Mouse (Mus musculus): Measurements from ENCODE around the gene Adm2. TPM values are rescaled to one million over a fixed set of nuclear protein-coding genes. Genes with fewer than 3 reads are reported as not detected.

Adm2 gene
- polyA plus RNA-seq, 2 experiments from 2014 or later, result not detected

DNA sequence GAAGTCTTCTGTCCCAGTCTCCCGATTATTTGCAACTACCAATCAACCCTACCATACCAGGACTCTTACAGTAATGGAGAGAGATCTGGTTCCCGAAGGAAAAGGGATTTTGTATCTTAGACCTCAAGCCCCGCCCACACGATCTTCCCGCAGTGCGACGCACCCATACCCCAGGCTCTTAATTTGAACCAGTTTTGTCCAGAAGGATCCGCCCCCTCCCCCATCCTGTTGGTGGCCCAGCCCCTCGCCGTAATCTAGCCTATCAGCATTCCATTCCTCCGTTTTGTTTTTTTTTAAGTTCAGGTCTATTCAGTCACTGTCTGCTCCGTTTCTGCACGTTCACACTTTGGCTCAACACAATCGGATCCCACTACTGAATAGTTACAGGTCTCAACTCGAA lies 33.9 kb downstream of the Adm2 start:
- ATAC-seq, result no peak

DNA sequence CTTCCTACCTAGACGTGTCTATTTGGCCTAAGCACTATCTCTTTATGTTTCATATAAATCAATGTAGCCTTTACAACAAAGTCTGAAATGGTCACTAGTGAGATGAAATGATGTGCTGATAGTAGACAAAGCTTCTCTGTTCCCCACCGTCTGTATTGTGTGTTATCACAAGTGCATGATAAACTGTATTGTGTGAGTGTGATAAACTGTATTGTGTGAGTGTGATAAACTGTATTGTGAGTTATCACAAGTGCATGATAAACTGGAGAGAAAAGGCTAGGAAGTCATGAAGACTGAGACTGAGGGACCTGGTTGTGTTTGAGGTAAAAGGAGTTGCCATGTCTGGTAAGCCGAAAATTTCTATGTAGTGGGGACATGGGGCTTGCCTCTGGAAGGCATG lies 36.3 kb downstream of the Adm2 start:
- ATAC-seq, result no peak

DNA sequence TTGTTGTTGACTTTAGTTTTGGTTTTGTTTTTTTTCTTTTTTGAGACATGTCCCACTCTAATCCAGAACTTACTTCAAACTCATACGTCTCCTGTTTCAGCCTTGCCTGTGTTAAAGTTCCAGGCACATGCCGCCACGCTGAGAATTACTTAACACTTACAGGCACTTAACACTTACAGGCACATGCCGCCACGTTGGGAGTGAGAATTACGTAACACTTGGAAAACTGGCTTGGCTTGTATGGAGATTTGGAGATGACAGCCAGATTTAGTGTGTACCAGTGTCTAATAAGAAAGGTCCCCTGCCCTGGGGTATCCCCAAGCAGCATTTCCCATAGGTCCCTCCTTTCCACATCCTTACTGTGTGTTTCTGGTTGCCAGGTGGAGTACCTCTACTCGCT lies 40.5 kb downstream of the Adm2 start:
- no peak for ATAC-seq

DNA sequence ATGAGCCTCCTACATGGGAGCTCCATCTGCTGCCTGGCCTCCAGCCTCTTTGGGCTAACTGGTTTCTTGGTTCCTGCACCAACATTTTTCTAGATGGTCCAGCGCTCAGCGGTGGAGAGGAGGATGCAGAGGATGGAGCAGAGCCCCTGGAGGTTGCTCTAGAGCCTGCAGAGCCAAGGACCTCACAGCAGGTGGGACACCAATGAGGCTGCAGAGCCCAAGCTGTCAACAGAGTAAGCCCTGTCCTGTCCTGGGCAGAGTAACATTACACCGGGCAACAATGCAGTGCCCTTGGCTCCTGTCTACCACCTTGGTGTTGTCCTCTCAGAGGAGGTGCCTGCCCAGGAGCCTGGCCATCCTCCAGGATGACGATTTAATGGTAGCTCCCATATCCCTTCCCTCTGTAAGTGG lies 42.6 kb downstream of the Adm2 start:
- ATAC-seq, result no peak

DNA sequence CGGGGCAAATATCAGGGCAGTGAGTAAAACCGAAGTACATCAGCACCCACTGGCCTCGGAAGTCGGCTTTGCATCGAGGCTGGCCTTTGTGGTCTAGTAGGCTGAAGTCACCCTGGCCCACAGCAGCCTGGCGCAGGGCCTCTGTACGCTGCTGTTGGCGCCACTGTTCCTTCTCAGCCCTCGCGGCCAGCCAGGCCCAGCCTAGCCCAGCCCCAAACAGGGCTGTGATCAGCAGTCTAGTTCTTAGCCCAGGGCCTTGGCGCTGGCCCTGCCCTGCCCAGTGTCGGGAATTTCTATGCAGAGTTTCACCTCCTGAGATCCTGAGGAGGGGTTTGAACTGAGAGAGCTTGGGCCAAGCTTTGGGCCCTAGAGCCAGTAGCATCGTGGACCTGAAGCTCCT lies 49.5 kb downstream of the Adm2 start:
- no peak for ATAC-seq

DNA sequence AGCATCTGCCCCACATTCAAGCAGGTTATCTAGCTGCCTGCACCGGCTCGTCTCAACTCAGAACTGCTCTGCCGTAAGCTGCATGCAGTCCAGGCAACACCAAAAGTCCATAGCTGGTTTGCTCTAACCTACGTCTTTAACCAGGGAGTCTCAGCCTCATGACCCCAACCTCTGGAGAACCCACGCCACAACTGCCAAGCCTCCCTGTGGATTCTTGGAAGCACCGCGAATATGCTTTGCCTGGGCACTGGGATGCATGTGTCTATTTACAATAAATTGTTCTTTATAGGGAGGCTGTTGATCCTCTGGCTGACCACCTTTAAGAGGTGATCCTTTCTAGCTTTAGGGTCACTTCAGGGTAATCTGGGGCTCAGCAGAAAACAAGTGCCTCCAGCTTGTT lies 50.0 kb downstream of the Adm2 start:
- ATAC-seq, result no peak

DNA sequence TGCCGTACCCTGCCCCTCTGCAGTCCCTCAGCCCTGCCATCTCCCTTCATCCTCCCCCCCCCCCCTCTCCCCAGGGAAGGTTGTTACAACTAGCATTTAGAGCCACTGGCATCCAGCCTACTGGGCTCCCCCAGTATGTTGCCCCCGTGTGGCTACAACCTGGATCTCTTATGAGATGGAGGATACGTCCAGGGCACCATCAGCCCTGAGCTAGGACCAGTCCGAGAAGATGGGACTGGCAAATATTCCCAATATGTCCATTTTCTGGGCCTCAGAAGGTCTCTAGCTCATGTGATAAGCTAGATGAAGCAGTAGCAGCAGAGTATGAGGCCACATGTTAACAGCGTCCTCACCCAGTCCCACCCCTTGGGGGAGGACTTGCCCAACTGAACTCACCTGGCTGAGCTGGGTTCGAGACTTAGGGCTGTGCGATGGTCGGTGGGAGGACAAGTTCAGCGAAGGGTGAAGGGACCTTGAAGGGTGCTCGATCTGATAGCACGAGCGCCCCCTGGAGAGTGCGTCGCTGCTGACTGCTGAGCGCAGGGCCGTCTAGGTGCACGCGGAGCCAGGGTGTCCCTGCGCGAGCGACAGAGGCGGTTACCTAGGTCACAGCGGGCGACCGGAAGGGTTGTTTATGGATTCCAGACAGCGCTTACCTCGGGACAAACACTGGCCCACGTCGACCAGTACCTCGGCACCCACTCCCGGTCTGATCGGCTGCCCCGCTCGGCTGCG lies 50.7 kb downstream of the Adm2 start:
- ATAC-seq, result peak; percentile 87

DNA sequence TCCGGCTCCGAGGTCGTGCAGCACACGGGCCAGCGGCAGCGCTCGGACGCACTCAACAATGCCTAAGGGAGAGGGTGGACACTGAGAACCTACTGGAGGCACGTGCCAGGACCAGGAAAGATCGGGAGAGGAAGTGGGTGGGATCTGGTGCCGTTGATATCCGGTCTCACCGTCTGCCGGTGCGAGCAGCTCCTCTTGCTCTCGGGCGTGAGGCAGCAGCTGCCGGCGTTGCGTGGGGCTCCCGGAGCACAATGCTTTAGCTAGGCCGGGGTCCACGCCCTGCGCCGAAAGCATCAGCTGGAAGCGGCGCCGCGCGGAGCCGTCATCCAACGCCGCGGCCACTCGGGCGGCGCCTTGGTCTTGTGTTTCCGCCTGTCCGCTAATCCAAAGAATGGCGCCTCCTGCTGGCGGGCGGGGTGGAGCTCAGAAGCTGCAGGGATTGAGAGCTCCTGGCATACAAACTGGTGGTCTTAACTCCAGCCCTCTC lies 51.3 kb downstream of the Adm2 start, which contains the start of gene Sco2:
Sco2 (minus strand) TSS at position 85 of the 487 bp plus-strand sequence.
- peak; percentile 51 for ATAC-seq

Other genes with a start within 250 kb of the Adm2 start
- gene Trabd, start 247.6 kb upstream of the Adm2 start, polyA plus RNA-seq (2017; shearing (Covaris generic)), result 10 to 100 TPM; 29.5 to 33.9 TPM
- gene Selenoo, start 233.6 kb upstream of the Adm2 start, polyA plus RNA-seq (2017; shearing (Covaris generic)), result 1 to 10 TPM; 8.8 to 9.1 TPM
- gene Tubgcp6, start 199.6 kb upstream of the Adm2 start, polyA plus RNA-seq (2017; shearing (Covaris generic)), result 10 to 100 TPM; 12.6 to 13.2 TPM
- gene Hdac10, start 194.0 kb upstream of the Adm2 start, polyA plus RNA-seq (2017; shearing (Covaris generic)), result 10 to 100 TPM; 14.3 to 16.1 TPM
- gene Mapk12, start 182.0 kb upstream of the Adm2 start, polyA plus RNA-seq (2017; shearing (Covaris generic)), result 1 to 10 TPM; 1.1 to 2.1 TPM
- 10 to 100 TPM; 21.2 to 22.5 TPM for gene Mapk11, start 173.1 kb upstream of the Adm2 start, polyA plus RNA-seq (2017; shearing (Covaris generic))
- gene Plxnb2, start 141.9 kb upstream of the Adm2 start, polyA plus RNA-seq (2017; shearing (Covaris generic)), result 1 to 10 TPM; 1.0 to 2.1 TPM
- gene Dennd6b, start 126.2 kb upstream of the Adm2 start, polyA plus RNA-seq (2017; shearing (Covaris generic)), result 1 to 10 TPM; 7.7 to 8.4 TPM
- gene Ppp6r2, start 111.2 kb upstream of the Adm2 start, polyA plus RNA-seq (2017; shearing (Covaris generic)), result 10 to 100 TPM; 20.8 to 25.1 TPM
- 100 to 1,000 TPM in 1 of 2 experiments, 10 to 100 TPM in 1; 80.4 to 102 TPM for gene Sbf1, start 7.4 kb upstream of the Adm2 start, polyA plus RNA-seq (2017; shearing (Covaris generic))
- not detected for gene Miox, start 11.7 kb downstream of the Adm2 start, polyA plus RNA-seq (2017; shearing (Covaris generic))
- gene Lmf2, start 32.9 kb downstream of the Adm2 start, polyA plus RNA-seq (2017; shearing (Covaris generic)), result 10 to 100 TPM; 20.8 to 38.6 TPM
- 100 to 1,000 TPM; 141 to 171 TPM for gene Ncaph2, start 33.0 kb downstream of the Adm2 start, polyA plus RNA-seq (2017; shearing (Covaris generic))
- 1 to 10 TPM; 2.1 to 4.9 TPM for gene Sco2, start 51.1 kb downstream of the Adm2 start, polyA plus RNA-seq (2017; shearing (Covaris generic))
- under 1 TPM; 0.61 to 0.74 TPM for gene Tymp, start 54.3 kb downstream of the Adm2 start, polyA plus RNA-seq (2017; shearing (Covaris generic))
- gene Odf3b, start 56.6 kb downstream of the Adm2 start, polyA plus RNA-seq (2017; shearing (Covaris generic)), result 1 to 10 TPM; 1.2 to 1.9 TPM
- gene Klhdc7b, start 62.2 kb downstream of the Adm2 start, polyA plus RNA-seq (2017; shearing (Covaris generic)), result under 1 TPM in 1 of 2 experiments, not detected in 1; 0.23 TPM
- gene Syce3, start 87.8 kb downstream of the Adm2 start, polyA plus RNA-seq (2017; shearing (Covaris generic)), result not detected
- under 1 TPM; 0.26 to 0.57 TPM for gene Cpt1b, start 103.1 kb downstream of the Adm2 start, polyA plus RNA-seq (2017; shearing (Covaris generic))
- gene C730034F03Rik, start 106.9 kb downstream of the Adm2 start, polyA plus RNA-seq (2017; shearing (Covaris generic)), result 1 to 10 TPM; 4.1 to 5.8 TPM
- not detected for gene Gm44502, start 107.0 kb downstream of the Adm2 start, polyA plus RNA-seq (2017; shearing (Covaris generic))
- gene Chkb, start 107.2 kb downstream of the Adm2 start, polyA plus RNA-seq (2017; shearing (Covaris generic)), result 10 to 100 TPM; 50.7 to 55.4 TPM
- under 1 TPM in 1 of 2 experiments, not detected in 1; 0.34 TPM for gene Mapk8ip2, start 131.2 kb downstream of the Adm2 start, polyA plus RNA-seq (2017; shearing (Covaris generic))
- gene Arsa, start 154.7 kb downstream of the Adm2 start, polyA plus RNA-seq (2017; shearing (Covaris generic)), result 1 to 10 TPM; 6.8 to 8.6 TPM
- not detected for gene Shank3, start 176.9 kb downstream of the Adm2 start, polyA plus RNA-seq (2017; shearing (Covaris generic))
- gene Acr, start 245.6 kb downstream of the Adm2 start, polyA plus RNA-seq (2017; shearing (Covaris generic)), result not detected